Mouse (Mus musculus): ENCODE measurements at regions not wholly inside any gene's neighbourhood (a gene's known extent, or its start where the extent isn't known, plus 50 kb on each side); places are given as distances from the start of the nearest gene placed in this dataset.

- no peak for DNase-seq
Observed at GRCm38 (mm10) chr9:98791709-98792108, 50.6 kb upstream of the Prr23a1 start.

- no peak for DNase-seq
Observed at GRCm38 (mm10) chr9:98773651-98774185, 68.6 kb upstream of the Prr23a1 start.

GRCm38 (mm10) chr9:98773212-98773611 is 69.1 kb upstream of the Prr23a1 start:
- DNase-seq = no peak

- no peak for DNase-seq
Observed at GRCm38 (mm10) chr9:98754764-98755163, 87.5 kb upstream of the Prr23a1 start.

- DNase-seq = no peak
Observed at GRCm38 (mm10) chr9:98753356-98753953, 88.8 kb upstream of the Prr23a1 start.

- DNase-seq = no peak
Observed at GRCm38 (mm10) chr9:98743785-98744184, 98.5 kb upstream of the Prr23a1 start.

- DNase-seq = peak; percentile 11 to 16
Observed at GRCm38 (mm10) chr9:98727276-98727860, 114.9 kb upstream of the Prr23a1 start.

GRCm38 (mm10) chr9:98726638-98727037 is 115.7 kb upstream of the Prr23a1 start:
- DNase-seq = no peak

GRCm38 (mm10) chr9:98722885-98723284 is 119.4 kb upstream of the Prr23a1 start:
- DNase-seq = no peak

- no peak for DNase-seq
Observed at GRCm38 (mm10) chr9:98721381-98721780, 119.9 kb upstream of the Mrps22 start.

- no peak for DNase-seq
Observed at GRCm38 (mm10) chr9:98717701-98718270, 116.3 kb upstream of the Mrps22 start.

GRCm38 (mm10) chr9:98714661-98715060 is 113.2 kb upstream of the Mrps22 start:
- DNase-seq = no peak

- no peak for DNase-seq
Observed at GRCm38 (mm10) chr9:98712826-98713225, 111.4 kb upstream of the Mrps22 start.

GRCm38 (mm10) chr9:98712023-98712563 is 110.6 kb upstream of the Mrps22 start:
- no peak for DNase-seq

- no peak for DNase-seq
Observed at GRCm38 (mm10) chr9:98710155-98710710, 108.8 kb upstream of the Mrps22 start.

- DNase-seq = no peak
Observed at GRCm38 (mm10) chr9:98708001-98708680, 106.7 kb upstream of the Mrps22 start.

GRCm38 (mm10) chr9:98707491-98707890 is 106.0 kb upstream of the Mrps22 start:
- no peak for DNase-seq

- no peak for DNase-seq
Observed at GRCm38 (mm10) chr9:98704131-98704530, 102.7 kb upstream of the Mrps22 start.

- DNase-seq = no peak
Observed at GRCm38 (mm10) chr9:98703331-98703730, 101.9 kb upstream of the Mrps22 start.

GRCm38 (mm10) chr9:98700571-98700970 is 99.1 kb upstream of the Mrps22 start:
- DNase-seq = no peak

GRCm38 (mm10) chr9:98697155-98697554 is 95.7 kb upstream of the Mrps22 start:
- peak in 1 of 2 experiments; percentile 23 for DNase-seq

- DNase-seq = no peak
Observed at GRCm38 (mm10) chr9:98695035-98695434, 93.6 kb upstream of the Mrps22 start.

Data from kidney, postnatal 36 days (tissue).